Mouse (Mus musculus): ENCODE measurements around the gene Prss45.
"Not testable (repeated sequence)": the region's sequence is repeated elsewhere in the genome, so short reads cannot be mapped to it uniquely, and the experiment has no call there.

The Prss45 gene

GRCm38 (mm10) chr9:110834411-110834810 is at the start of gene Prss45:
Prss45 (plus strand) TSS chr9:110834588.
- DNase-seq: peak; percentile 89

- no peak for DNase-seq
Measured at GRCm38 (mm10) chr9:110788169-110788568, 46.2 kb upstream of the Prss45 start.

DNA sequence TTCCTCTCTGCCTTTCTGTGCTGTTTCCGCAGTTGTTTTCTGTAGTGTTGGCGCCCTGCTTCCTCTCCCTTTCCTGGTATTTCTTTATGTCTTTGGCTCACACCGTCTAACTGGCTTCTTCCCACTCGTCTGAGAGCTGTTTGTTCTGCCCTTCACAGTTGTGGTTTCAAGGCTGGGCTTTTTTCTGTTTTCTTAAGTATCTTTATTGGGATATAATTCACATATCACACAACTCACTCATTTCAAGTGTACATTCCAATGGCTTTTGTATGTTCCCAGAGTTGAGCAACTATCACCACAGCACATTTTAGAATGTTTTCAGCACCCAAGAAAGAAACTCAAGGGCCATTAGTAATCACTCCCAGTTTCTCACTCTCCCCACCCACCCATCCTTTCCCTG is 43.9 kb upstream of the Prss45 start:
- no peak for DNase-seq

GRCm38 (mm10) chr9:110797013-110797412 is 37.4 kb upstream of the Prss45 start:
- DNase-seq: no peak

- no peak for DNase-seq
Measured at GRCm38 (mm10) chr9:110797866-110798265, 36.5 kb upstream of the Prss45 start, which contains the start of gene Prss42. Prss42 (plus strand) TSS chr9:110798166.

DNA sequence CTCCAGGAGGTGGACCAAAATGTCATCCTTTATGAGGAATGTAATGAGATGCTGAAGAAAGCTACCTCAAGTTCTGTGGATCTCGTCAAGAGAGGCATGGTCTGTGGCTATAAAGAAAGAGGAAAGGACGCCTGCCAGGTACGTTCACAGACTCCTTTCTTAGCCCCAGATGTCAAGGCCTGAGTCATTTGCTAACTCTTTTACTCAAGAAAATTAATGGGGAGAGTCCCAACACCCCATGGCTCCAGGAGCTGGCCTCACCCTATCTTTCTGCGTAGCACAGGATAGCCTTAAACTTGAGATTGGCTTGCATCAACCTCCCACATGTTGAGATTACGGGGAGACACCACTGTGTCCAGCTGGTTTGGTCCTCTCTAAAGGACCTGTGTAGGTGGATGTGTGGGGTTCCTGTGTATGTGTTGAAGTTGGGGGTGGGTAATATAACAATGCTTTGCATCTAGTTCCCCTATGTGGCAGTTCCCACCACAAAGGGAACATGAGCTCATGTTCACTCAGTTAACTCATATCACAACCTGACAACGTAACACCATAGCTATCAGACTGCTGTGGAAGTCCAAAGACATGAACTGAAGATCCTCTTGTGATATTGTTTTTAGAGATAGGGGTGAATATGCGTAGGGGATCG is 33.4 kb upstream of the Prss45 start:
- no peak for DNase-seq

- no peak for DNase-seq
Measured at GRCm38 (mm10) chr9:110803294-110803693, 31.1 kb upstream of the Prss45 start.

DNA sequence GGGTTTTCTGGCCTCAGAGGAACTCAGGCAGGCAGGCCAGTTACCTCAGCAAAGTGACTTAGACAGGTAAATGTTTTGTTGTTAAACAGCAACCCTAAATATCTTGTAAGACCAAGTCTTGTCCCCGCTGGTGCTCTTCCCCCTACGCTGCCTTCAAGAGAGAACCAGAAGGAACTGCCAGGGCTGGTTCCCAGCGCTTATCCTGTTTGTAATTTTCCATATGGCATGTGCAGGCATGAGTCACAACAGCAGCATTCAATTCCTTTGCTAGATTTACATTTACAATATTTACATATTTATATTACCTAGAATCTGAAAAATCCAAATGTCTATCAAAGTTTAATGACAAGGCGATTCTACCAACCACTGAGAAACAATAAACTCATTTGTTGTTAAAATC is 24.3 kb upstream of the Prss45 start:
- DNase-seq: no peak

- no peak for DNase-seq
Measured at GRCm38 (mm10) chr9:110813789-110814188, 20.6 kb upstream of the Prss45 start, which contains the start of gene Prss44. Prss44 (plus strand) TSS chr9:110813994.

DNA sequence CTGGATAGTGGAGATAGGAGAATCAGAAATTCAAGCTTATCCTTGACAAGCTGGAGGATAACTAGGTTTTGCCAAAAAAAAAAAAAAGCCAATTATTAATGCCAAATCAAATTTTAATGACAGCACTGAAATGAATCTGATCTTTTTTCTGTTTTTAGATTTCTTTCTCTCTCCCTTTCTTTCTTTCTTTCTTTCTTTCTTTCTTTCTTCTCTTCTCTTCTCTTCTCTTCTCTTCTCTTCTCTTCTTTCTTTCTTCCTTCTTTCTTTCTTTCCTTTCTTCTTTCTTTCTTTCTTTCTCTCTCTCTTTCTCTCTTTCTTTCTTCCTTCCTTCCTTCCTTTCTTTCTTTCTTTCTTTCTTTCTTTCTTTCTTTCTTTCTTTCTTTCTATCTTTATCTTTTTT is 13.8 kb upstream of the Prss45 start:
- not testable (repeated sequence) for DNase-seq

DNA sequence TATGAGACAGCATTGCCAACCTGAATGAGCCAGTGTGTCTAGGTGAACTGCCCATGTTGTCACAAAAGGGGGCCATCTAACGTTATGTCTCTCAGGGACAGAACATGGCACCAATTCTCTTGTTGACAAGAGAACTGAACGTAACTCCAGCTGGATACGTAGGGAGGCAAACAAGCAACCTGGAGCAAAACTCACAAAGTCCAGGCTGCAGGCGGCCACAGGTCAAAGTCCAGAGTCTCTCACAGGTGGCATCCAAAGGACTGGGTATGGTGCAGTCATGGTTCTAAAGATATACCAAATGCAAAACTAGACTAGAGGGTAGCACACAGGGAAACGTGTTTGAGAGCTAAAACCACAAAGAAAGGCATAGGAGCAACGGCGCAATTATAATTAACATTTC is 13.0 kb upstream of the Prss45 start:
- no peak for DNase-seq

GRCm38 (mm10) chr9:110825426-110825825 is 9.0 kb upstream of the Prss45 start:
- DNase-seq: no peak

DNA sequence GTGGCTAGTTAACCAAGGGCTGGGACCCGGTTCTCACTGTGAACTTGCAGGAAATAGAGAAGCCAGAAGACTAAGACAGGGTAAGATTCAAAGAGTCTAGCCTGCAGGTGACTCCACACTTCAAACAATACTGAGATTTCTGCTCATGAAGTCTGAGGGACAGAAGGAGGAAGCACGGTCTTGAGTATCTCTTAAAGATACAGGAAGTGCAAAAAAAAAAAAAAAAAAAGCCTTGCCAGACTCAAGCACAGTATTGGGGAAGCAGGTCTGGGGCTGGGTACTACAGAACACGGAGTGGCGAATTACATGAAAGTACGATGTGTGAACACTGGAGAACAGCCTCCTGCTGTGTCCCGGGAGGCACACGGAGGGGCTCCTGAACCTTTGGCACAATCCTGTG is 8.6 kb upstream of the Prss45 start:
- DNase-seq: no peak

DNA sequence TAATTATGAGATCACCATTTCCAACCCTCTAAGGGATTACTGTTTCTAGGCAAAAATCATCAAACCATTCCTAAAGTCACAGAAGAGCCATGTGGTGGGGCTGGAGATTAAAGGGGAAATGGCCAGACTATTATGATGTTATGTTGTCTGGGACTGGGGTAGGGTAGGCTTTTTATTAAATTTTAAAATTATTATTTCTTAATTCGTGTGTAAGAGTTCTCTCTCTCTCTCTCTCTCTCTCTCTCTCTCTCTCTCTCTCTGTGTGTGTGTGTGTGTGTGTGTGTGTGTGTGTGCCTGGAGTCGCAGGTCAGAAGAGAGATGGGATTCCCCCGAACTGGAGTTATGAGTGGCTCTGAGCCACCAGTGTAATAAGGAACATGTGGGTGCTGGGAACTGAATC is 8.0 kb upstream of the Prss45 start, which contains the start of gene Prss43:
Gene Prss43 (plus strand): TSS at position 301 of the 400 bp plus-strand sequence.
- DNase-seq: no peak

- DNase-seq: no peak
Measured at GRCm38 (mm10) chr9:110833021-110833420, 1.4 kb upstream of the Prss45 start.

- DNase-seq: peak; percentile 91
Measured at GRCm38 (mm10) chr9:110834961-110835360, 573 bp downstream of the Prss45 start.

GRCm38 (mm10) chr9:110836112-110836511 is 1.7 kb downstream of the Prss45 start:
- peak; percentile 97 for DNase-seq

GRCm38 (mm10) chr9:110840905-110841304 is 6.5 kb downstream of the Prss45 start:
- DNase-seq: peak; percentile 90

- no peak for DNase-seq
Measured at GRCm38 (mm10) chr9:110841438-110841837, 7.0 kb downstream of the Prss45 start.

GRCm38 (mm10) chr9:110844206-110844605 is 9.8 kb downstream of the Prss45 start, which contains the start of gene Prss46:
Prss46 (plus strand) TSS chr9:110844506.
- no peak for DNase-seq

- DNase-seq: no peak
Measured at GRCm38 (mm10) chr9:110849162-110849561, 14.8 kb downstream of the Prss45 start.

GRCm38 (mm10) chr9:110855903-110856302 is 21.5 kb downstream of the Prss45 start:
- DNase-seq: peak; percentile 87

DNA sequence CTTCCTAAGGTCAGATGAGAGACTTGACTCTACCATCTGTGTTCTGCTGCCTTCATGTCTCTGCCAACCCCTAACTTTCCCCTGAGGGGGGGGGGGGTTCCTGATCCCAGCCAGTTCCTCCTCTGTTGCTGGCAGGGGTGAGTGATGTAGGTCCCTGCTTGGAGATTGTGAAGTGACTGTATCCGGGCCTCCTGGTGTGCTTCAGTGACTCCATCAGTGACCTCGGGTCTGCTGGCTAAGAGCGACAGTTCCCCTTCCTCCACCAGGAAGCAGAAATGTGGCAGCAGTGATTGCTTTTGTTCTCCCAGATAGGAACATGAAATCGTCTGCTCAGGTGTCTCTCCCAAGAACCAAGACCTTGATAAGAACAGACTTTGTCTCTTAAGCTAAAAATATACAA is 22.5 kb downstream of the Prss45 start:
- peak; percentile 92 for DNase-seq

GRCm38 (mm10) chr9:110857781-110858472 is 23.5 kb downstream of the Prss45 start, which contains the start of gene Prss50:
Prss50 (plus strand) TSS chr9:110857967.
- peak; percentile 86 for DNase-seq
